Comparison of ENCODE assay signal across 10 mouse cellular contexts in the genomic region with DNA sequence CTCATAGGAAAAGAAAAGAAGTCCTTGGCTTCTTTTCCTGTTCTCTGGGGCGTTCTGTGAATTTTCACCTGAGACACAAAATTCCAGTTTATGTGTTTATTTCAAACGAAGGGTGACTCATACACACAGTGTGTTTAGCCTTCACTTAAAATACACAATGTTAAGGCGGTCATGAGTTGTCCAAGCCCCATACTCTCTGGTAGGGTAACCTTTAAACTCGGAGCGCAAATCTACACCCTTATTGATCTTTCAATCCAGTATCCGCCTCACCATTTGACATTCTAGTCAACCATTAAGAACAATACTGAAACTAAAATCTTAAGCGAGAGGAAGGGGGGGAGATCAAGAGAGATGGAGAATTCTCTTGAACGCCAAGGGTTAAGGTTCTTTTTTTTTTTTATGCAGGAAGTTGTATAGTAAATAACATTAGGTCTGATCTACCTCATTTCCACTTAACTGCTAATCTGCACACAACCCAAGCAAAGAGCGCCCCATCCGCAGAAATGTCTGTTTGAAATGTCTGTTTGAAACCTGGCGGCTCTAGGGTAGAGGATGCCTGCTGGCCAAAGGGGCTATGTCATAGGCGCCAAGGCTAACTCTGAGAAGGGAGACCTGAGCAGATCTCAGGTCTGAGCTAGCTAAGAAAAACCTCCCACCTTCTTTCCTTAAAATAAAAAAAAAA. TPM values are rescaled to one million over a fixed set of nuclear protein-coding genes. Genes with fewer than 3 reads are reported as not detected.
DNase-seq lines count a peak whose midpoint lies in the region; ATAC-seq and TF ChIP-seq lines count a peak whose summit lies in the region.
"Had no signal": no experiment of that assay in that cellular context is flagged by ENCODE, and none has a peak within 500 bp of the region (broad histone marks: within the 10 kb centered on the region; RNA-seq: fewer than 3 reads in every experiment).

No protein-coding gene starts in this region.

- H3K9ac ChIP-seq in embryonic facial prominence, embryonic 14.5 days (ENCODE audit: low read depth, low read length) = peak overlapping the region; percentile 67; the same call in 1 of the 2 replicates
- no peak overlapping the region for H3K9ac ChIP-seq in liver, embryonic 13.5 days
- H3K9ac ChIP-seq in intestine, postnatal 0 days (ENCODE audit: low read depth, low read length) = no peak overlapping the region

- H3K27ac ChIP-seq in embryonic facial prominence, embryonic 14.5 days (replicated peaks; ENCODE audit: low read depth, low read length) = no peak overlapping the region
- H3K27ac ChIP-seq in liver, embryonic 13.5 days = no peak overlapping the region
- H3K27ac ChIP-seq in layer of hippocampus, adult 2 months = no peak overlapping the region
- no peak overlapping the region for H3K27ac ChIP-seq in intestine, postnatal 0 days (ENCODE audit: low read depth, low read length)

- no peaks in the 10 kb centered on the region for H3K36me3 ChIP-seq in embryonic facial prominence, embryonic 14.5 days (ENCODE audit: control insufficient read depth, insufficient read depth, low read length)
- no peaks in the 10 kb centered on the region for H3K36me3 ChIP-seq in liver, embryonic 13.5 days
- no peaks in the 10 kb centered on the region for H3K36me3 ChIP-seq in intestine, postnatal 0 days (ENCODE audit: control insufficient read depth, insufficient read depth)

- H3K9me3 ChIP-seq in embryonic facial prominence, embryonic 14.5 days (ENCODE audit: control insufficient read depth, low read length) = no peaks in the 10 kb centered on the region
- H3K9me3 ChIP-seq in liver, embryonic 13.5 days (replicated peaks) = no peaks in the 10 kb centered on the region
- H3K9me3 ChIP-seq in intestine, postnatal 0 days (ENCODE audit: control insufficient read depth) = no peaks in the 10 kb centered on the region

- TF ChIP-seq CTCF in lung, adult 2 months (IDR thresholded peaks at IDR 0.05; ENCODE audit: insufficient read depth, low read length) = no peak
- TF ChIP-seq CTCF in layer of hippocampus, adult 2 months (conservative IDR thresholded peaks at IDR 0.05) = no peak
- TF ChIP-seq CTCF in intestine, postnatal 0 days (IDR thresholded peaks at IDR 0.05; ENCODE audit: low read depth) = no peak

- H3K4me2 ChIP-seq in embryonic facial prominence, embryonic 14.5 days (ENCODE audit: low read depth, low read length) = peak overlapping the region; percentile 77
- peak overlapping the region; percentile 74 for H3K4me2 ChIP-seq in liver, embryonic 13.5 days
- no peak overlapping the region for H3K4me2 ChIP-seq in intestine, postnatal 0 days (replicated peaks; ENCODE audit: low read depth)

- DNase-seq in lung, adult 2 months = no peak
- no peak for DNase-seq in lung, postnatal 36 days
- no peak for DNase-seq in embryonic facial prominence, embryonic 14.5 days (ENCODE audit: low spot score)
- DNase-seq in liver, embryonic 13.5 days = no peak
- peak; percentile 44 to 62 for DNase-seq in thymus, postnatal 10 days (ENCODE audit: low spot score in 2 of 2)
- no peak for DNase-seq in layer of hippocampus, adult 2 months (ENCODE audit: low spot score in 2 of 2)
- DNase-seq: cerebellum, adult 9-11 months; gastrocnemius, postnatal 14 days had no signal

- H3K4me1 ChIP-seq in lung, adult 2 months (ENCODE audit: control insufficient read depth, insufficient read depth, low read length) = no peaks in the 10 kb centered on the region
- 0 out of 2 replicates have a peak, but pooled peaks cover 10% of the 10 kb centered on the region for H3K4me1 ChIP-seq in embryonic facial prominence, embryonic 14.5 days (ENCODE audit: control insufficient read depth, insufficient read depth, low read length)
- H3K4me1 ChIP-seq in liver, embryonic 13.5 days (replicated peaks) = peaks cover 31% of the 10 kb centered on the region
- no peaks in the 10 kb centered on the region for H3K4me1 ChIP-seq in intestine, postnatal 0 days (replicated peaks; ENCODE audit: control insufficient read depth, insufficient read depth, low read length)

- H3K27me3 ChIP-seq in embryonic facial prominence, embryonic 14.5 days (replicated peaks; ENCODE audit: control insufficient read depth, insufficient read depth, low read length) = peaks cover 75% of the 10 kb centered on the region
- peaks cover 100% of the 10 kb centered on the region for H3K27me3 ChIP-seq in liver, embryonic 13.5 days
- H3K27me3 ChIP-seq in intestine, postnatal 0 days (replicated peaks; ENCODE audit: control insufficient read depth, insufficient read depth, low read length) = peaks cover 70% of the 10 kb centered on the region
- H3K27me3 ChIP-seq: Patski had no signal

- ATAC-seq in embryonic facial prominence, embryonic 14.5 days (ENCODE audit: low read depth) = no peak
- no peak for ATAC-seq in liver, embryonic 13.5 days (ENCODE audit: low read depth)
- ATAC-seq in intestine, postnatal 0 days = no peak
- ATAC-seq: Patski had no signal

- 56% methylated on average over 12 of the region's 12 CpGs for WGBS in lung, adult 2 months
- WGBS in embryonic facial prominence, embryonic 14.5 days = 24% methylated on average over 12 of the region's 12 CpGs
- WGBS in liver, embryonic 13.5 days (ENCODE audit: insufficient replicate concordance) = 49% methylated on average over 12 of the region's 12 CpGs
- 55% methylated on average over 12 of the region's 12 CpGs for WGBS in intestine, postnatal 0 days

- peak overlapping the region; percentile 21 for H3K4me3 ChIP-seq in lung, adult 2 months (replicated peaks; ENCODE audit: extremely low read depth, low read depth, low read length)
- peak overlapping the region; percentile 48 for H3K4me3 ChIP-seq in embryonic facial prominence, embryonic 14.5 days (ENCODE audit: low read depth, low read length)
- 0 out of 2 replicates have a peak overlapping the region, but pooled peaks have one; percentile 58 for H3K4me3 ChIP-seq in liver, embryonic 13.5 days (replicated peaks)
- H3K4me3 ChIP-seq in layer of hippocampus, adult 2 months = no peak overlapping the region
- no peak overlapping the region for H3K4me3 ChIP-seq in intestine, postnatal 0 days (ENCODE audit: low read depth, low read length)

- no peak for TF ChIP-seq POLR2A in lung, adult 2 months (IDR thresholded peaks at IDR 0.05; ENCODE audit: borderline replicate concordance, extremely low read depth, low read depth, low read length)

RNA-seq across cellular contexts. Expression of a gene that starts 5.2 kb away (rescaled TPM):
- not detected in 2 replicates for polyA plus RNA-seq in lung, adult 2 months (2012; rRNA removed)
- 0.29 and 0.34 TPM in 2 replicates for polyA plus RNA-seq in embryonic facial prominence, embryonic 14.5 days (2014; fragmentation: Nextera tagmentation; extraction: Ambion mirVana)
- not detected in 2 replicates for polyA plus RNA-seq in liver, embryonic 13.5 days (2015; fragmentation: Nextera tagmentation; extraction: Ambion mirVana)
- not detected for total RNA-seq in layer of hippocampus, adult 2 months (2021)
- polyA plus RNA-seq in intestine, postnatal 0 days (2015; fragmentation: Nextera tagmentation; extraction: Ambion mirVana) = not detected in 2 replicates
- total RNA-seq: gastrocnemius, postnatal 14 days had no signal
- polyA plus RNA-seq: Patski had no signal

RNA-seq across cellular contexts. Expression of a gene that starts 13.5 kb away (rescaled TPM):
- not detected in 2 replicates for polyA plus RNA-seq in lung, adult 2 months (2012; rRNA removed)
- 0.97 TPM in 1 of 2 replicates, not detected in the other for polyA plus RNA-seq in embryonic facial prominence, embryonic 14.5 days (2014; fragmentation: Nextera tagmentation; extraction: Ambion mirVana)
- not detected in 2 replicates for polyA plus RNA-seq in liver, embryonic 13.5 days (2015; fragmentation: Nextera tagmentation; extraction: Ambion mirVana)
- not detected for total RNA-seq in layer of hippocampus, adult 2 months (2021)
- not detected in 2 replicates for polyA plus RNA-seq in intestine, postnatal 0 days (2015; fragmentation: Nextera tagmentation; extraction: Ambion mirVana)
- total RNA-seq: gastrocnemius, postnatal 14 days had no signal
- polyA plus RNA-seq: Patski had no signal

RNA-seq across cellular contexts. Expression of a gene that starts 14.0 kb away (rescaled TPM):
- polyA plus RNA-seq in lung, adult 2 months (2012; rRNA removed) = 12.3 and 13.9 TPM in 2 replicates
- polyA plus RNA-seq in embryonic facial prominence, embryonic 14.5 days (2014; fragmentation: Nextera tagmentation; extraction: Ambion mirVana) = 15.7 and 23.1 TPM in 2 replicates
- 1.5 TPM in 2 replicates for polyA plus RNA-seq in liver, embryonic 13.5 days (2015; fragmentation: Nextera tagmentation; extraction: Ambion mirVana)
- total RNA-seq in layer of hippocampus, adult 2 months (2021) = not detected
- 0.59 and 0.61 TPM in 2 replicates for polyA plus RNA-seq in intestine, postnatal 0 days (2015; fragmentation: Nextera tagmentation; extraction: Ambion mirVana)

Comparison
In these comparisons a context has a peak if more than half of its experiments do, and no peak if none do; other contexts are left out.
1. DNase-seq: peak in thymus, postnatal 10 days (2 of 2); none in lung, adult 2 months (single experiment), lung, postnatal 36 days (single experiment), embryonic facial prominence, embryonic 14.5 days (single experiment), liver, embryonic 13.5 days (single experiment) and layer of hippocampus, adult 2 months (0 of 2).
2. H3K4me3 ChIP-seq: peak in lung, adult 2 months (single experiment), embryonic facial prominence, embryonic 14.5 days (single experiment) and liver, embryonic 13.5 days (single experiment); none in layer of hippocampus, adult 2 months (single experiment) and intestine, postnatal 0 days (single experiment).